Mouse (Mus musculus) forebrain, embryonic 15.5 days (tissue): ENCODE data around the gene Esrrg. TPM values are rescaled to one million over a fixed set of nuclear protein-coding genes. Genes with fewer than 3 reads are reported as not detected.

Experiments
- ATAC-seq: fragments of 200-750 bp; cut with Nextera tagmentation; replicated peaks from 2 replicates; pipeline ENCODE4 v1.8.0; 2017; ENCODE audit warnings: mild to moderate bottlenecking, moderate TSS enrichment, moderate library complexity
- H3K27ac ChIP-seq: fragments of 300-500 bp; sonication (generic); replicated peaks from 2 replicates; pipeline ENCODE4 v1.5.1; 2015; ENCODE audit warnings: mild to moderate bottlenecking, inconsistent platforms
- H3K27me3 ChIP-seq: fragments of 300-500 bp; sonication (generic); 2 replicates; pipeline ENCODE4 v1.6.1; 2015; ENCODE audit warnings: inconsistent platforms
- H3K36me3 ChIP-seq: fragments of 300-500 bp; sonication (generic); 2 replicates; pipeline ENCODE4 v1.6.1; 2015; ENCODE audit warnings: mild to moderate bottlenecking, inconsistent platforms
- H3K4me1 ChIP-seq: fragments of 300-500 bp; sonication (generic); 2 replicates; pipeline ENCODE4 v1.6.1; 2015; ENCODE audit warnings: inconsistent platforms
- H3K4me2 ChIP-seq: fragments of 300-500 bp; sonication (generic); replicated peaks from 2 replicates; pipeline ENCODE4 v1.6.1; 2015; ENCODE audit warnings: mild to moderate bottlenecking, inconsistent platforms
- H3K4me3 ChIP-seq: fragments of 300-500 bp; sonication (generic); 2 replicates; pipeline ENCODE4 v1.5.1; 2015; ENCODE audit warnings: mild to moderate bottlenecking, inconsistent platforms
- H3K9ac ChIP-seq: fragments of 300-500 bp; sonication (generic); replicated peaks from 2 replicates; pipeline ENCODE4 v1.6.1; 2015; ENCODE audit warnings: mild to moderate bottlenecking, inconsistent platforms
- H3K9me3 ChIP-seq: fragments of 300-500 bp; sonication (generic); 2 replicates; pipeline ENCODE4 v1.6.1; 2016; ENCODE audit warnings: inconsistent platforms
- WGBS: fragments of 180-500 bp; shearing (Covaris S2); methylation state at CpG from one replicate; pipeline ENCODE4 v1.1.7; 2015; ENCODE audit warnings: mixed read lengths; 5-methylcytosine and 5-hydroxymethylcytosine counted together
- polyA plus RNA-seq: library from polyadenylated mRNA; unstranded; fragments of >200 nt; fragmentation: Nextera tagmentation; extraction: Ambion mirVana; gene quantifications from 2 replicates; pipeline ENCODE4 v1.2.1, GENCODE M21; 2015

Gene Esrrg
- polyA plus RNA-seq, 1 experiment from 2014 or later = 9.9 TPM

- peak; percentile 80 for ATAC-seq
- H3K4me1 ChIP-seq = 0 out of 2 replicates have a peak, but pooled peaks cover 4% of the 10 kb centered on the region
- peak overlapping the region; percentile 76 for H3K9ac ChIP-seq
- no peaks in the 10 kb centered on the region for H3K9me3 ChIP-seq
- H3K4me2 ChIP-seq = peak overlapping the region; percentile 98
- peak overlapping the region; percentile 62 for H3K27ac ChIP-seq
- under 1% methylated on average over 46 of the region's 47 CpGs for WGBS
- no peaks in the 10 kb centered on the region for H3K36me3 ChIP-seq
- no peaks in the 10 kb centered on the region for H3K27me3 ChIP-seq
- H3K4me3 ChIP-seq = peak overlapping the region; percentile 70
These were observed 43.2 kb downstream of the Esrrg start for GRCm38 (mm10) chr1:187651688-187652241.

DNA sequence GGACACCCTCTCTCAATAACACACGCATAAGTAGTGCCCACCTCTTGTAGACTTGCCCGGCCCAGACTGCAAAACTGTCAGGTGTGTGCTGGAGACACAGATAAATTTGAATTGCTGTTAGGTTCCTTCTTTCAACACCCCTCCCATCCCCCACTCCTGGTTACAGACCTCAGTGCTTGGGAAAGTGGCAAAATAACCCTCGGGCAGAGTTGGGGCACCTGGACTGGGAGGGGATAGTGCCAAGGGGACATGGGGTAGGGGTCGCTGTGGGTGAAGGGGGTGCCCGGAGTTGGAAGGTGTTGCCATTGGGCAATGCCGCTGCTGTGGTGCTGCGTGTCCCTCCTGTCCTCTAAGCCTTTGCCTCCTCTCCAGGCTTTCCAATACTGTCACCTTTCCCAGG, 43.9 kb downstream of the Esrrg start:
- Histone ChIP-seq H3K4me3 (peak overlapping the region; percentile 70), H3K4me1 (0 out of 2 replicates have a peak, but pooled peaks cover 4% of the 10 kb centered on the region), H3K36me3 (no peaks in the 10 kb centered on the region), H3K27ac (no peak overlapping the region), H3K9me3 (no peaks in the 10 kb centered on the region), H3K4me2 (peak overlapping the region; percentile 98), H3K9ac (0 out of 2 replicates have a peak overlapping the region, but pooled peaks have one; percentile 76), H3K27me3 (no peaks in the 10 kb centered on the region)
- WGBS = 19% methylated on average over 7 of the region's 7 CpGs
- peak; percentile 12; the same call in 1 of the 2 replicates for ATAC-seq

DNA sequence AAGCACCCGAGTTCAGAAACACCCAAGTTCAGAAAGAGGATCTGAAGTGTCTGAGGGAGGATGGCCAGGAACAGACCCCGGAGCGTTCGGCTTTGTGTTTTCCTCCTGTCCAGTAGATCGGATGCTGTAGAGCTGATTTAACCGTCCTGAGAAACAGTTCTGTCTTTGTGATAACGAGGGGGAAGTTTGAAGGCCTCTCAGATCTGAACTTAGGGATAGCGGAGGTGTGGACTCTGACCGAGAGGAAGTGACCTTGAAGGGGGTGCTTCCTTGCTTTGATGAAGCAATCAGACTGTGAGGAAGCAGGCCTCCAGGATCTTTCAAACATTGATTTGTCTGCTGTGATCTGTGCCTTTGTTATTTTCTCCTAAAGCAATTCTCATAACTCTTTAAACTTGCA, 44.8 kb downstream of the Esrrg start:
- no peaks in the 10 kb centered on the region for H3K27me3 ChIP-seq
- 0 out of 2 replicates have a peak, but pooled peaks cover 4% of the 10 kb centered on the region for H3K4me1 ChIP-seq
- no peaks in the 10 kb centered on the region for H3K9me3 ChIP-seq
- no peak overlapping the region for H3K9ac ChIP-seq
- 63% methylated on average over 9 of the region's 9 CpGs for WGBS
- no peak overlapping the region for H3K4me2 ChIP-seq
- no peaks in the 10 kb centered on the region for H3K36me3 ChIP-seq
- H3K27ac ChIP-seq = no peak overlapping the region; the same call in 1 of the 2 replicates
- ATAC-seq = no peak
- no peak overlapping the region for H3K4me3 ChIP-seq

DNA sequence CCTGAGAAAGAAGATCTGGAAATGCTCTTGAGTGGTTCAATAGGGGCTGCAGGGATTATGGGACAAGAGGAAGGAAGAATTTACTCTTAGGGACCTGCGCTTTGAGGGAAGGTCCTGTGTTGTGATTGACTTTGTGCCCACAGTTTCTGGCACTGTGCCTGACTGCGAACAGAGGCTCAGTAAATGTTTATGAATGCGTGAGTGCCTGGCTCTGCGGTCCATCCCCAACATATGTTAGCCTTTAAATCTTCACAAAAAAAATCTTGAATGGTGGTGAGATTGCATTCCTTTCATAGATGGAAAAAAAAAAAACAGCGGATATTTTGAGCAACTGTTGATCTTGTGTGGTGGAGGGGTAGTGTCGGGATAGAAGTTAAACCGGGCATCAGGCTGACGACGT, 52.4 kb downstream of the Esrrg start:
- no peak overlapping the region for H3K4me3 ChIP-seq

DNA sequence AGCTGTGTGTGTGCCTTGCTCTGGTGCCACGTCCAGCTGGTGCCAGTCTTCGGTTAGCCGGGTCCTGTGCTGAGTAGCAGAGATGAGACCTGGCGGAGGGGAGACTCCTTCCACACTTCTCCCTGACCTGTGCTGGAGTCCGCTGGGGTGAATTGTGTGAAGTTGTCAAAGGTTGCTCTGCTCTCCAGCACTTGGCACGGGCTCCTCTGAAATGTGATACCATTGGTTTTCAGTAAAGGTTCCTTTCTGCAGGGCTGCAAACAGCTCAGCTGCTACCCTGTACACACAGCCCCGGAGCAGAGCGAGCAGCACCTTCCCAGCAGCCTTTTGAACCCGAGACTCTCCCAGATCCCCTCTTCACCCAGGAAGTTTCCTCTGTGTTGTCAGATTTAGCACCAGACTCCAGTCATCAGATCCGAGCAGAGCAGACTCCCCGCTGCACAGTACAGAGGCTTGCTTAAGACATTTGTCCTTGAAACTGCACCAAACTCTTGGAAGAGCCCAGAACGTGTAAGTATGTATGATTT, 53.6 kb downstream of the Esrrg start:
- Histone ChIP-seq H3K4me3 (no peak overlapping the region), H3K4me1 (peaks cover 15% of the 10 kb centered on the region), H3K9me3 (no peaks in the 10 kb centered on the region), H3K9ac (no peak overlapping the region), H3K27me3 (no peaks in the 10 kb centered on the region), H3K36me3 (no peaks in the 10 kb centered on the region), H3K27ac (no peak overlapping the region), H3K4me2 (no peak overlapping the region)
- ATAC-seq = no peak
- 41% methylated on average over 12 of the region's 12 CpGs for WGBS

More for the DNA sequence above, 52.4 kb downstream of the Esrrg start:
- Histone ChIP-seq H3K27ac (no peak overlapping the region), H3K9ac (no peak overlapping the region), H3K36me3 (no peaks in the 10 kb centered on the region), H3K4me1 (peaks cover 15% of the 10 kb centered on the region), H3K27me3 (no peaks in the 10 kb centered on the region), H3K4me2 (no peak overlapping the region), H3K9me3 (no peaks in the 10 kb centered on the region)
- ATAC-seq = no peak
- 55% methylated on average over 9 of the region's 9 CpGs for WGBS

DNA sequence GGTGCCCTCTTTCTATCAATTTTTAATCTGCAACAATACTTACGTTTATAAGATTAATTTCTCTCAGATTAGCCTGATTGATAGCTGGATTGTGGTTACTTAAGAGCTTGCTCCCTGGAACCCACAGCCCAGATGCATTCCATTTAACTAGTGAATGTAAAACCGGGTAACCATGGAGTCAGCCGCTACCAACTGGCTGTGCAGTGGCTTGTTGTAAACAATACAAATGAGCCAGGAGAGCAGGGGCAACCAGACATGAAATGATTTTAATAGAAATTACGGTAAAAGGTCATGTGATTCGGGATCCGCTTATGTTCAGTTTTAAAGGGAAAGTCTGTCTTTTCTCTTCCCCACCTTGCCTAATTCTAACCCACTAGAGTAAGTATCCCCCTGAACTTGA, 54.8 kb downstream of the Esrrg start:
- H3K27me3 ChIP-seq = no peaks in the 10 kb centered on the region
- WGBS = 28% methylated on average over 6 of the region's 6 CpGs
- no peak overlapping the region for H3K4me3 ChIP-seq
- no peaks in the 10 kb centered on the region for H3K36me3 ChIP-seq
- no peaks in the 10 kb centered on the region for H3K9me3 ChIP-seq
- ATAC-seq = no peak
- H3K4me2 ChIP-seq = no peak overlapping the region
- H3K27ac ChIP-seq = no peak overlapping the region
- H3K9ac ChIP-seq = no peak overlapping the region
- peaks cover 15% of the 10 kb centered on the region for H3K4me1 ChIP-seq

DNA sequence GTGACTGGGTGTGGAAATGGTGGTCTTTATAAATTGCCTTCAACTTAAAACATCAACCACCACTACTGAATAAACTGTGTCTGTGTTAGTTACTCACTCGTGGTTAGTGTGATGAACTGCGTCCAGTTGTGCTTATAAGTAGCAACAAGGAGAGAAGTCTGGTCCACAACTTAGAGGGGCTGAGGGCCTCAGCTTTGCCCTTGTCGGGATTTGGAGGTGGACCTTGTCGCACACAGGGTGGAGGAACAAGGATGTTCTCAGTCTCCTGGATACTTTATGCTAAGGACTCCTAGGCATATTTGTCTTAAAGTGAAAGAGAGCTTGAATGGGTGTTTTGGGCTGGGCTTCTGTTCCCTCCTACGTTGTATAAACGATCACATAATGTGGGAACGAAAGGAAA, 55.7 kb downstream of the Esrrg start:
- H3K4me2 ChIP-seq = no peak overlapping the region
- no peak for ATAC-seq
- H3K9me3 ChIP-seq = no peaks in the 10 kb centered on the region
- 88% methylated on average over 7 of the region's 7 CpGs for WGBS
- no peak overlapping the region for H3K4me3 ChIP-seq
- H3K4me1 ChIP-seq = peaks cover 15% of the 10 kb centered on the region
- H3K27ac ChIP-seq = no peak overlapping the region
- no peaks in the 10 kb centered on the region for H3K27me3 ChIP-seq
- H3K36me3 ChIP-seq = no peaks in the 10 kb centered on the region
- no peak overlapping the region for H3K9ac ChIP-seq

- H3K9ac ChIP-seq = no peak overlapping the region
- H3K4me1 ChIP-seq = peaks cover 13% of the 10 kb centered on the region
- ATAC-seq = no peak
- no peak overlapping the region for H3K4me3 ChIP-seq
- no peak overlapping the region for H3K4me2 ChIP-seq
- no peaks in the 10 kb centered on the region for H3K27me3 ChIP-seq
- no peaks in the 10 kb centered on the region for H3K9me3 ChIP-seq
- no peaks in the 10 kb centered on the region for H3K36me3 ChIP-seq
- 58% methylated on average over 10 of the region's 10 CpGs for WGBS
- no peak overlapping the region for H3K27ac ChIP-seq
These were observed 57.5 kb downstream of the Esrrg start for GRCm38 (mm10) chr1:187665901-187666600.

- Histone ChIP-seq H3K9ac (no peak overlapping the region), H3K27ac (no peak overlapping the region), H3K27me3 (no peaks in the 10 kb centered on the region), H3K9me3 (no peaks in the 10 kb centered on the region), H3K4me1 (no peaks in the 10 kb centered on the region), H3K36me3 (no peaks in the 10 kb centered on the region), H3K4me3 (no peak overlapping the region), H3K4me2 (no peak overlapping the region)
- ATAC-seq = no peak
- 92% methylated on average over 6 of the region's 6 CpGs for WGBS
These were observed 61.2 kb downstream of the Esrrg start for GRCm38 (mm10) chr1:187669746-187670145.

DNA sequence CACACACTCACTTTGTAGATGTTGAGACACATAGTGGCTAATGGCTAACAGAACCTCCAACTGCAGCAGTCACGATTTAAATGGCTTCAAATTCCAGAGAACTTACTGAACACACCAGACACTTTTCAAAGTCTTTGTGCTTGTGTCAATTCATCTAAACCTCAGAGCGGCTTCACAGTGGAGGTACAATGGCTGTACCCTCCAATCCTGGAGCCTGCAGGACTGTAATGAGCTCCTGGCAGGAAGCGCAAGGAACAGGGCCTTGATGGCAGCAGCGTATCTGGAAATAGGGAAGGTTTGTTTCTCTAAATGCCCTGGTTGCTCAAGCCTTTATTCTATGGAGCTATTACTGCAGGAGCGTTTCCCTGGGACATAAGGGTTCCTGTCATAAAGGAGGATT, 63.9 kb downstream of the Esrrg start:
- no peaks in the 10 kb centered on the region for H3K27me3 ChIP-seq
- 23% methylated on average over 5 of the region's 5 CpGs for WGBS
- H3K36me3 ChIP-seq = no peaks in the 10 kb centered on the region
- no peak overlapping the region for H3K9ac ChIP-seq
- H3K27ac ChIP-seq = no peak overlapping the region
- no peaks in the 10 kb centered on the region for H3K4me1 ChIP-seq
- no peaks in the 10 kb centered on the region for H3K9me3 ChIP-seq
- no peak overlapping the region for H3K4me3 ChIP-seq
- no peak overlapping the region for H3K4me2 ChIP-seq
- no peak for ATAC-seq

DNA sequence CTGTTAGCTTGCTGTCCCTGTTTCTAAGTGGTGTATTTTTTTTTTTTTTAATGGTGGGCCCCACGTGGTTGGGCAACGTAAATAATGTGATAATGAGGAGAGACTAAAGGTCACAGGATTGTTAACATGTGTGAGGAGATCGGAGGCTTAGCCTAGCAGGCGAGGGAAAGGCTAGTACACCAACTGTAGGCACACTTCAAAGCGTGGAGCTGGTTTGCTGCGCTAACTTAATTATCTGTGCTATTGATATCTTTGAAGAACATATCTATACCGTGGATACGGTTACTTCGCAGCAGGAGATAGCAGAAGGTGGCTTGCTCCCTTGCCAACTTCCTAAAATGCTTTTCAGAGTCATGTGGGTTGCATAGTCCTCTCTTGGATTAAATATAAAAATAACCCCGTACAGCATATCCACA, 66.2 kb downstream of the Esrrg start:
- 69% methylated on average over 10 of the region's 10 CpGs for WGBS
- H3K36me3 ChIP-seq = no peaks in the 10 kb centered on the region
- no peak overlapping the region for H3K4me3 ChIP-seq
- no peaks in the 10 kb centered on the region for H3K27me3 ChIP-seq
- no peaks in the 10 kb centered on the region for H3K9me3 ChIP-seq
- H3K9ac ChIP-seq = no peak overlapping the region
- no peak overlapping the region for H3K4me2 ChIP-seq
- no peak overlapping the region for H3K27ac ChIP-seq
- ATAC-seq = no peak
- H3K4me1 ChIP-seq = no peaks in the 10 kb centered on the region

DNA sequence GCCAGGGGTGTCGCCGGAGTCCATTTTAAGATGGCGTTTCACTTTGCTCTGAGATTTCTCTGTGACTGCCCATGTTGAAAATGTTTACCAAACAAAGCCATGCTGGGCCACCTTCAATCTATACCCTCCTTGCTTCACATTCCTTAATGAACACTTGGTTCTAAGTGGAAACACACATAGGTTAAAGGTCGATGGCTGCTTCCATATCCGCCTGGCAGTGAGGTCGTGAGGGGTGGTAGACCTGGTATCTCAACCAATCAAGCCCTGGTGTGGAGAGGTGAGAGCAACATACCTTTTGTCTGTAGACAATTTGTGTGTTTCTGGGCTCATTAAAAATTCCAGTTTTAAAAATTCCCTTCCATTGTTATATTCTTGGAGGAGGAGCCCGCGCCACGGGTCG, 68.0 kb downstream of the Esrrg start:
- 80% methylated on average over 10 of the region's 10 CpGs for WGBS
- H3K4me2 ChIP-seq = no peak overlapping the region
- no peaks in the 10 kb centered on the region for H3K4me1 ChIP-seq
- H3K36me3 ChIP-seq = no peaks in the 10 kb centered on the region
- H3K9ac ChIP-seq = no peak overlapping the region
- no peak for ATAC-seq
- no peak overlapping the region for H3K4me3 ChIP-seq
- no peak overlapping the region for H3K27ac ChIP-seq
- no peaks in the 10 kb centered on the region for H3K27me3 ChIP-seq
- H3K9me3 ChIP-seq = no peaks in the 10 kb centered on the region
